11 mouse cellular contexts compared by ENCODE assay signal in genomic region chr9:23255841-23256240, GRCm38 (mm10). TPM values are rescaled to one million over a fixed set of nuclear protein-coding genes. Genes with fewer than 3 reads are reported as not detected.
"Had no signal": no experiment of that assay in that cellular context is flagged by ENCODE, and none has a peak within 500 bp of the region (broad histone marks: within the 10 kb centered on the region; RNA-seq: fewer than 3 reads in every experiment).

No protein-coding gene starts in this region.

- H3K9ac ChIP-seq: kidney, embryonic 15.5 days; limb, embryonic 15.5 days; liver, embryonic 14.5 days; midbrain, embryonic 12.5 days had no signal

- H3K4me3 ChIP-seq: kidney, embryonic 15.5 days; limb, embryonic 15.5 days; midbrain, embryonic 12.5 days; myocyte had no signal

- H3K27me3 ChIP-seq: kidney, embryonic 15.5 days had no signal

- H3K27ac ChIP-seq: kidney, embryonic 15.5 days; limb, embryonic 15.5 days; liver, embryonic 14.5 days; midbrain, embryonic 12.5 days; stomach, postnatal 0 days had no signal

- H3K9me3 ChIP-seq: kidney, embryonic 15.5 days; limb, embryonic 15.5 days had no signal

- H3K4me2 ChIP-seq: kidney, embryonic 15.5 days; limb, embryonic 15.5 days; midbrain, embryonic 12.5 days had no signal

- H3K36me3 ChIP-seq: limb, embryonic 15.5 days; midbrain, embryonic 12.5 days had no signal

- DNase-seq: kidney, postnatal 14 days; lung, adult 18-20 months; thymus, postnatal 14 days had no signal

RNA-seq across cellular contexts. Expression of gene Bmper, which starts 33.0 kb away (rescaled TPM):
- total RNA-seq: megakaryocyte-erythroid progenitor cell, adult 5-6 weeks; neutrophil, adult 5-6 weeks had no signal
